Mouse (Mus musculus) frontal cortex, postnatal 36 days (tissue): ENCODE results near the gene Il18.

Experiments used
- DNase-seq, 2 experiments: peaks; one replicate each; pipeline ENCODE4 v3.0.0; 2022; ENCODE audit warnings: low spot score in 2 of 2

Gene Il18

DNA sequence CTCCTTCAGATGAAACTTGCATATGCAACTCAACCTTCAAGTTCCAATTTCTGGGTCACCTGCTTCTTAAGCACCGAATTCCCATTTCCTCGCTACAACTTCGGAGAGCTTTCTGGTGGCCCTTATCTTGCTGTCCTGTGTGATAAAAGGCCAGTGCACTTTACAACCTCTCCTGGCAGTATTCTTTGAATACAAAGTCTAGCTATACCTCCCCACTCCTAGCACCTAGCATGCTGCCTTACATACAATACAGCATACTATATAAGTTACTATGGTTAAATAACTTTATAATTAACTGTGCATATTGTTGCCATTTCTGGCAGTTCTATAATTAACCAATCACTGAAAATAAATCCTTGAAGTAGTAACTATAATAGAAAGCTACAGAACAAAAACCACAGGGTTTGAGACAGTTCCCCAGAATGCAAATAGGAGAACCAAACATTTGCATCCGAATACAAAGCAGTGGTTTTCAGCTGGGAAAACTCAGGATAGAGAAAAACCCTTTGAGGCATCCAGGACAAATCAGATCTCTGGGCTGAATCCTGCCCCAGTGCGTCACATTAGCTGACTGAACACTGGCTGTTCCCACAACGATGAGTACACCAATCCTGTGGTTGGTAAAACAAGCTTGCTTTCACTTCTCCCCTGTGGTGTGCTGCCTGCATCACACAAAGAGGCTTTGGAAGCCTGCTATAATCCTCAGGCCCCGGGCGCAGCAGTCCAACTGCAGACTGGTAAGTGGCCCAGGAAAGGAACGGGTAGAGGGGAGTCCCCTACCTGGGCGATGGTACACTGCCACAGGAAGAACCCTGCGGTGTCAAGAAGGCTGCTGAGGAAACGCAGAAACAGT lies at the start of gene Il18:
Il18 (plus strand) TSS at position 587 of the 853 bp plus-strand sequence.
- peak; percentile 64 to 78 for DNase-seq

DNA sequence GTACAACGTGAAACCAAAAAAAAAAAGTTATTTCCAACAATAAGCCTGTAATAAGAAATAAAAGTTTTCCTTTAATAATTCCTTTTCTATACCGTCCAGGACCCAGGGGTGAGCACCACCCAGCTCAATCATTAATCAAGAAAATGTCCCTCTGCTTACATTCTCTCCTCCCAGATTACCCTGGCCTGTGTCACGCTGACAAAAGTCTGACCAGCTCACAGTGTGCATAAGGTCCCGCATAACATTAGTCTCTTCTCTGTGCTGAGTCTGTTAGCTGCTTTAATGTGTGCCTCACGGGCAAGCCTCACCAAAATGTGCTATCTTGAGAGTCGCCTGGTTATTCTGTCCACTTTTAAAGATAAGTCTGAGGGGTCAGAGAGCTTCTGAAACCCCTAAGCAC lies 49.2 kb upstream of the Il18 start:
- DNase-seq = no peak

DNA sequence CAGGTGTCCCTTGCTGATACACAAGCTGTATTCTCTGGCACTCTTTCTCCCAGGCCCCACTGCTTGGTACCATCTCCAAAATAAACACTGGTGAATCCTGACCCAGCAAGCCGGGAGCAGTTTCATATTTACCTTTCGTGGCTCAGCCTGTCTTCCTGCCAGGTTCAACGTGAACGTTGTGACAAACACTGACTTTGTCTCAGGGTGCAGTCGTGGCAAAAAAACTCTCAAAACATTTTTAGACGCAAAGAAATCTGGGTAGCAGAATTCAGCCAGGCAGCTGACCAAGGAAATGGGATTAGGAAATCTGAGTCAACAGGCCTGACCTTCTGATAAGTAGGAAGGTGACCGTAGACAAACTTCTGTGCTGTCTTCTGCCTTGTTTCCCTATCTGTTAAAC lies 47.1 kb upstream of the Il18 start:
- DNase-seq = no peak

DNA sequence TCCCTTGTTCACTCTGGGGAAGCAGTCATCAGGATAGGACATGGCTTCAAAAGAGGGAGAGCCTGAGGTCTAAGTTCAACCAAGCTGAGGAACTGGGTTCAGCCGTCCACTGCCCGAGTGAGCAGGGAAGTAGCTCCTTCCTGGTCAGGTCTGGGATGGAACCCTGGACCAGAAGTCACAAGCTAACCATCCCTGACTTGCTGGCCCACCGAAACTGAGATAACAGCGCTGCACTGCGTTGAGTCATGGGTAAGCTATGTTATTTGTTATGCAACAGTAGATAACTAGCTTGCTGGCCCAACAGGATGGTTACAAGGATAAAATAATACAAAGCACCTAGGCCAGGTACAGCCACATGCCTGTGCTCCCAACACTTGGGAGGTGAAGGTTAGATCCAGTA lies 39.2 kb upstream of the Il18 start:
- no peak for DNase-seq

DNA sequence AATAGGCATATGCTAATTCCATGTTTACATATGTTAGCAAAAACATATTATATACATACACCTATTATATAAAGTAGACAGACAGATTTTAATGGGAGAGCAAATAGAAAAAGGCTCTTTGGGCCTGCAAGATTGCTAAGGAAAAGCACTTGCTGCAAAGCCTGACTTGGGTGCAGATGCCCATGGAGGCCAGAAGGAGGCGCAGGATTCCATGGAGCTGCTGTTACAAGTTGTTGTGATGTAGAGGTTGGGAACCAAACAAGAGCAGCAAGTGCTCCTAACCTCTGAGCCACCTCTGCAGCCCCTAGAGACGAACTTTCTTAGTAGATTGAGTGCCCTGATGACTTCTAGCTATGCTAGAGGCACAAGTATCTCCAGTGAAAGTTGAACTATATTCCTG lies 35.8 kb upstream of the Il18 start:
- no peak for DNase-seq

DNA sequence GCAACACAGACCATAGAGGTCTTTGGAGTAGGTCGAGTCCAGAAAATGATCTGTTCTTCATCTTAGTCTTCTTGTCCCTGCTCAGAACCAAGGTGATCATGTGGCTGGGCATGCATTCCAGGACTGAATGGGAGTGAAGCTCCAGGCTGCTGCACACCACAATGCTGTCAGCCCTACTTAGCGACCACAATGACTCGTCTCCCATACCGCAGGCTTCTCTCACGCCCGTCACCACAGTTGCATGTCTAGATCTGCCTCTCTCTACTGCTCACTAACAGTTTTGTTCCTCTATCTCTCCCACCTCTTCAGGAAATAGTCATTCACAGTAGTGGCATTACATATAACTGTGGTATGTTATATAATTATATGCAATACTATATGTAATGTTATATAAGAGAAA lies 33.9 kb upstream of the Il18 start:
- DNase-seq = no peak

DNA sequence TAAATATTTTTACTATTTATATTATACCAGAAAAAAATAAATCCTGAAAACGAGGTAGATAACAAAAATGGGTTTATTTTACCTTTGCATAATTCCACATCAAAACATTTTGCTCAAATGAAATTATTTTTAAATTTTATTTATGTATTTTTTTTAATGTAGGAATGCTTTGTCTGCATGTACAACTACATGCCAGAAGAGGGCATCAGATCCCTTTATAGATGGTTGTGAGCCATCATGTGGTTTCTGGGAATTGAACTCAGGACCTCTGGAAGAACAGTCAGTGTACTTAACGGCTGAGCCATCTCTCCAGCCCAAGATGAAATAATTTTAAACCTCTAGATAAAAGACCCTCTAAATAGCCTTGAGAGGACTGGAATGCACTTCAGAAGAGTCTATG lies 33.1 kb upstream of the Il18 start:
- no peak for DNase-seq

DNA sequence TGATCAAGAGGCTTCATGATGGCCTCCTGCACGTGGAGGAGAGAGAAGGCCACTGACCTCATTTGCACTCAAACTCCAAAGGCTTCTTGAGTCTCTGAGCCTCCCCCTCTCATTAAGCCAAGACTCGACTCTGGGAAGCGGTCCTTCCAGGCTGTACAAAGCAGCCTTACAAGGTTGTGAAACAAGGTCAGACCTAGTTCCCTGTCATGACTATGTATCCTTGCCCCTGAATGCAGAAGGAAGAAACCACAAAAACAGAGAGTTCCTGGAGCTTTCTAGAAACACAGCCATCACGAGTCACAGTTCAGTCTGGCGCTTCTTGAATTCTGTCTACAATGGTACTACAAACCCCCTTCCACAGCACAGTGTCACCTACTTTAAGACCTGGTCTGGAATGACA lies 32.1 kb upstream of the Il18 start:
- no peak for DNase-seq

DNA sequence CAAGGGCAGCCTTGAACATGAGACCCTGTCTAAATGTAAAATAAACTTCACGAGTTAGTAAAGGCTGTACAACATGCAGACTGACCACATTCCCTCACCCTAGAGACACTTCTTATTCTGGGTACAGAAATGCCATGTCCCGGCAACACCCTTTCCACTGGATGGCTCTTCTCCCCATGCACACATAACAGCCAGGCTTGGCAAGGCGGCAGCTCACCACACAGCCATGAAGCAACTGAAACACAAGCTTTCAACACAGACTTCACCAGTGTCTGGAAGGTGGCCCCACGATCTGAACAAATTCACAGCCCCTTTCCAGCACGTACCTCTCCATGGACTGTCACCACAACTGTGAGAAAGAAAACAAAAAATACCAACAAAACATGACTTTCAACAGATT lies 29.7 kb upstream of the Il18 start:
- no peak for DNase-seq

DNA sequence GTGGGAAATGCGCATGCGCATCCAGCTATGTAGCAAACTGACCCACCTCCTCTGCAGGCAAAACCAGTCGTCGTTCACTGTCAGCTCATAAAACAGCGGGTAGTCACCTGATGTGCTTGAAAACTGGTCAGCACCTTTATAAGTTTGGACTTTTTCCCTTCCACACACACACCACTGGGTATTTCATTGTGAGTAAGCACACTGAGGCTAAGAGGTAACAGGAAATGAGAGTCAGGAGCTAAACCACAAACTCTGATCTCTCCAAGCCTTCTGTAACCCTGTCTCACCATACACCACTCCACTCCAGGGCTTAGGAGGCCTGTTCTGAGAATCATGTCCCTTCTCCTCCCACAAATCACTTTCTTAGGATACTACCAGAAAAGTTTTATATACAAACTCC lies 29.0 kb upstream of the Il18 start:
- DNase-seq = no peak

DNA sequence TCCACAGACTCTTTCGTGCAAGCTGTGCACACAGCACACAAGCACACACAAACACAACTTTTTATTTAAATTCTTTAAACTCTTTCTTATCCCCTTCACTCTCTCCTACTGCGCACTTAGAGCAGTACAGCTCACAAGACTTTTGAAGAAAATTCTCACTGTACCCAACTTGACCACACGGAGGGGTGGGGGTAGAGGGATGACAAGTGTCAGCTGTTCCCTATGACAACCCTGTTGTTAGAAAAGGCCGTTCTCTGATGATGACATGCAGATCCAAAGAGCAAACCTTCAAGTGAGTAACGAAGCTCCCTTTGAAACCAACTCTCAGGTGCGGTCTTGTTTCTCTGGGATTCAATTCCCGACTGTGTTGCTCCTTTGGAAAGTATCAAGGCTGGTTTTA lies 26.8 kb upstream of the Il18 start:
- DNase-seq = no peak

DNA sequence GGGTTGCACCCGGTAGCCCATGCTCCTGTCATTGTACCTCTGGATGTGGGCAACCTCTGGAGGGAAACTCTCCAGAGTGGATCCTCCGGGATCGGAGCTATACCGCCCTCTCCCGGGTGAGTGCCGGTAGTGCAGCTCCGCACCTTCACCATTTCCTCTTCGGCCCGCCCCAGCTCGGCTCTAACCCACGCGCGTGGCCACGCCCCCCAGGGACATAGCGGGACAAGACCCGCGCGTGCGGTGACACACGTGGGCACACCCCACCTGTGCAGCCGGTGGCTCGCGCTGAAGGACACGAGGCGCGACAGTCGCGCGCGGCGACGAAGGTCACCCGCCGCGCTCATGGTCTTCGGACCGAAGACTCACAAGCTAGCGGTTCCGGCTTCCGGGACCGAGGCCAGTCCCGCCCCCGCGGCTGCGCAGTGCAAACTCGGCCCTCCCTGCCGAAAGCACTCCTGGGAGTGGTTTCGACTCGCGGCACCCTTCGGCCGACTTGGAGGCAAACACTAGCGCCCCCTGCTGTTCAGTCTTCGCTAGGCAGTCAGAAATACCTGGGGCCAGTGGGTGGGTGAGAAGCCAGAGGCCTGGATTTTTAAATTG lies 26.2 kb upstream of the Il18 start, which contains the start of gene Pts:
Pts (minus strand) TSS at position 432 of the 600 bp plus-strand sequence.
- DNase-seq = peak; percentile 97

DNA sequence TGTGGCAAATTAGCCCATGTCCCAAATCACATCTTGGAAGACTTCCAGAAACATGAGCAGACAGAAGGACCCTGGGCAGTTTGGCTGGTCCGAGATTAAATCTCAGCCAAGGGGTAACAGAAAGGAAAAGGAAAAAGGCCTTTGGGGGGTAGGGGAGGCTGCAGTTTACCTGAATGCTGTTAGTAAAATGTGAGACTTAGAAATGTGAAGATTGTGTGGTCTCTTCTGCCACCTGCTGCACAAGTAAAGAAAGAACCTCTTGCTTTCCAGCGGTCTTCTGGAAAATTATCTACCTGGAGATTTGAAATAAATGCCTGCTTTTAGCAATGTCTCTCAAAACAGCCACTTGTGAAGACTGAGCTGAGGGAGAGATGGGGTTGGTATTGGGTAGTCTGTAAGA lies 23.7 kb upstream of the Il18 start:
- DNase-seq = peak; percentile 47 to 54

DNA sequence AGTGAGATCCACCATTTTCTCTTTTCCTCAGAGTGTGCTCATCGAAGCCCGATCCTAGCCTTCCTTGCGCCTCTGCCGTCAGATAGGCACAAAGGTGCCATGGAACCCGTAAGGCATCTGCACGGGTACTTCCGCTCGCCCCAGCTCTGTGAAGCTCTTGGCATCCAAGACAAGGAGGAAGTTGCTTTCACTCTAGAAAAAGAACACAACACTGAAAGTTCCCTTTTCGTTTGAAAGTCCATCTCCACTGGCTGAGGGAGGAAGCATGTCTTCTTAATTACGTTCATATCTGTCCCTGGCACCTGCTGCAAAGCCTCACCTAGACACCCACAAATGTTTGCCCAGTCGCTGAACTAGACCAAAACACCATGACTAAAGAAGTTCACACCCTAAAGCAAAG lies 21.3 kb upstream of the Il18 start:
- DNase-seq = no peak

DNA sequence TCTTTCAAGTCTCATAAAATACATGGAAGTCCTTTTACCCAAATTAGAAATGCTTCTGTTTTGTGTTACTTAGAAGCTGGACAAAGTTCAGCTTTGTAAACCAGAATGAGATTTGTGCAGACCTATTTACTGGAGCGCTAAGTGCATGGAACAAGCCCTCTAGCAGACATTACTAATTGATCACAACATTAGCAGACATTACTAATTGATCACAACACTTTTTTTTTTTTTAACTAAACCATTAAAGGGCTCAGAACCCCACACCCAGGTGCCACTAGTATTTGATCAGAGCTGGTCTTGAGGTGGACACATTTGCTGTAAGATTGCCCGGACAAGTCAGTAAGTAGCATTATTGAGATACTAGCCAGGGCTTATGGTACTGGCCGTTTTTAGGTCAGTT lies 20.8 kb upstream of the Il18 start:
- DNase-seq = no peak

DNA sequence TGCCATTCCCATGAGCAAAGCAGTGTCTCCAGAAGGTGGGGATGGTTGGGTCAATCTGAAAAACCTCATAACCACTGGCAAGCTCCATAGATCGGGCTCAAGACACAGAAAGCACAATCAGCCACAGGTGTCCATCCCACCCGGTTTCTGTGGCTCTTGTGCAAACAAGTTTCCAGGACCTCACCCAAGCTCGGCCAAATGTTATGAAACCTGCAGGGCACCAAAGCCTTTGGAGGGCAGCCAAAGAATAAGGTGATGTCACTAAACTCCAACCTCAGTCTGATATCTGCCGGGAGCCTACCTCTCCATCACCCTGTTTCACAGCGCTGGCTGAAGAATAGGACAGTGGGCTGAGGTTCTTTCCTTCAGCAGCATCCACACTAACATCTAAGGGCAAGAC lies 18.7 kb upstream of the Il18 start:
- no peak for DNase-seq

DNA sequence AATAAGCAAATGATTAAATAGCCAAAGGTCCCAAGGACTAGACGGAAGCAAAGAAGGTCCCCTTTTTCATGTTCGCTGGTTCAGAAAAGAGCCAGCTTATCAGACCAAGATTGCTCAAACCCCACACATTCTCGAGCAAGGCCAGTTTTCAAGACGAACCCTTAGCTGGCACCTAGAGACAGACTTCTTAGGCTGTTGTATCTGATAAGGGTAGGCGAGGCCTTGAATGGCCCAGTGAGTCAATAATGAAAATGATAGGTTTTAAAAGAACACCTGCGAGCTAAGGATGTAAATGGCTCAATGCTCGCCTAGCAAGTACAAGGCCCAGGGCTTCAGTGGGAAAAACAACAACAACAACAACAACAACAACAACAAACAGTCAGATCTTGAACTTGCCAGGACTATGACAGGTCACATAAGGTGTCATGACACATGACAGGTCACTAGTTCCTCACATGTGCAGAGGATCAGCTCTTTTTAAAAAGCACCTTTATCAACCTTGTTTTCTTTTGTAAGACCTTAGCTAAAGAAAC lies 18.0 kb upstream of the Il18 start:
- no peak for DNase-seq

DNA sequence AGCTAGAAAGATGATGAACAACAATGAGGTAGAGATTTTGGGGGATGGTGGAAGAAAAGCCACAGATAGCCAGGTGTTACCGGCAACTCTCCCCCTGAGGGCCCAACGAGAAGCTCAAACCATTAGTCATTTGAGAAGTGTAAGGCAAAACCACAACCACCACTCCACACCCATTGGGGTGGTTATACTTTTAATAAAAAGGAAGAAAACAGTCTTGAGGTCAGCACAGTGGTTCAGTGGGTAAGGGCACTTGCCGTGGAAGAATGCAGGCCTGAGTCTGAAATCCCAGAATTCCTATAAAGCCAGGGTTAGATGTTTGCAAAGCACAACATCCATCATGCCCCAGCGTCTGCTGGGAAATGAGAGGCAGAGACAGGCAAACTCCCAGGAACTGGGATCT lies 17.3 kb upstream of the Il18 start:
- no peak for DNase-seq

DNA sequence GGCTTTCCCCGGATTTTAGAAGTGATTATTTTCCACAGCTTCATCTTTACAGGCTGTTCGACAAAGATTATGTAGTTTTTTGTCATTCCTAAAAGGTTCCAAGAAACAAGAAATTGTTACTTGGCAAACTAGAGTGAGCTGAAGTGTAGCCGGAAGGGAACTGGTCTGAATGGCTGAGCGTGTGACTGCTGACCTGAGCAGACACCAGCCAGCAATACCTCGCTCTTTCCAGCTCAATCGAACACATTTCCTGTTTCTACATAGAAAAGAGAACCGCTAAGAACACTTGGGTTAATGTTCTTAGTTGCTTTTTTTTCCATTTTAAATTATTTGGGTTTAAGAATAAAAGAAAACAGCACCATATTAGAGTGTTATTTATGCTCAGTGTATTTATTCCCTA lies 14.5 kb upstream of the Il18 start:
- no peak for DNase-seq

DNA sequence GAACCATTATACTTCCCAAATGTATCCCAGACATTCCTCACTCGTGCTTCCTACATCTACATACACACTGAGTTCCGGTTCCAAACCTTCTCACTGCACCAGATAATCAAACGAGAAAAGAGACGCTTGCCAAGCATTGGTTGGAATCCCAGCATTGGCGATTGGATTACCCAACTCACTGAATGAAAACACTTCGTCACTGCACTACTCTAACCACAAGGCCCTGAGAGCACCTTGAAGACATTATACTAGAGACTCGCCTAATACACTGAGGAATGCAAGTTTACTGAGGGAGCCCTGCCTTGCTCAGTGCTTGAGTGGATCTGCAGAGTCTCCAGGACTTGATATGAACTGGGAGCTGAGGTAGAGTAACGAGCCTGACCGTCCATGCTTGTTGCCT lies 12.2 kb upstream of the Il18 start:
- DNase-seq = no peak

DNA sequence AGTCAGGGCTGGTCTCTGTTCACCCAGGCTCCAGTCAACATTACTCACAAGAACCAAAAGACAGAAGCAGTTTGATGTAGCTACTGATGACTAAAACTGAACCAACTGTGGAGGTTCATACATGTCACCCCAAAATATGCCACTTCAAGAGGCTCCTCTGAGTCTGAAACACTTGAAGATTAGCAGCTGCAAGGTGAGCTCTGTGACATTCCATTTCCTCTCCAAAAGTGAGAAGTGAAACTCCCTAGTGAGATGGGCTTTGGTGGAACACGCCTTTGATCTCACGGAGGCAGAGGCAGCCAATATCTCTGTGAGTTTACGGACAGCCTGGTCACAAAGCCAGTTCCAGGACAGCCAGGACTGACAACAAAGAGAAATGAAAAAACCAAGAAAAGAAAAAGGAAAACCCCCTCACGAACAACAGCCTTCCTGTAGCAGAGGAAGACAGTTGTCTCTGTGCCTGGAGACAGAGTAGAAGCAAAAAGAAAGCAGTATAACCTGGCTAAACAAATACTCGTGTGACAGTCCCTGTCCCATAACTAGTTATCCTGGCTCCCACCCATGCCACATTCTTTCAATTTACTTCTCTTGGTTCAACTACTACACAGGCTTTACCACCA lies 6.7 kb upstream of the Il18 start:
- DNase-seq = no peak

DNA sequence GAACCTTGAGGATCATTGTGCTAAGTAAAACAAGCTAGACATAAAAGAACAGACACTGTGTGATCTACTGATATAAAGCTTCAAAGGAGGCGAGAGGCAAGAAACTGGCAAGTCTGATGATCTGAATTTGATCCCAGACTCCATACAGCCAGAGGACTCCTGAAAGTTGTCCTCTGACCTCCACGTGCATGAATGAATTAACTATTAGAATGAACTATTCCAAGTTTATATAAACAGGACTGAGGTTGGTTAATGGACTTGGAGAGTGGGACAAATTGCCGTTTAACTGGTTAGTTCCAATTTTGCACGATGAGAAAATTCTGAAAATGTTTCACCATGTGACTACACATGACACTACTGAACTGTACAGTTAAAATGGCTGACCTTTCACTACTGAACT lies 5.7 kb upstream of the Il18 start:
- no peak for DNase-seq

DNA sequence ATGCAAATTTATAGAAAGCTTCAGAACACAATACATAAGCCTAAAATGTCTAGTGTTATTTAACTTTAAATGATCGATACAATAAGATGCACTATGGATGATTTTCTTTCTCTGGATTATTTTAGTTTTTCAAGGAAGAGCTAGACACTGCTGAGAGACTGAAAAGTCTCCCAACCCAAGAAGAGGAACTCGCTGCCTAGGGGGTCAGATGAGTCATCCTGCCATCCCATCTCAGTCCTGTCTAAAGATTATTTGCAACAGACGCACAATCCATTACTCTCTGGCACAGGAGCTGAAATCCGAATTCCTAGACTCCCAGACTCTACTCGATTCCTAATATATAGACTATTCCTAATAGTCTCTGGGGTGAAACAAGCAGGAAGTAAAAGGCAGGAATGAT lies 2.4 kb upstream of the Il18 start:
- no peak for DNase-seq
